Mouse (Mus musculus): Measurements from ENCODE around the gene Kcnn4. TPM values are rescaled to one million over a fixed set of nuclear protein-coding genes. Genes with fewer than 3 reads are reported as not detected.
A peak's percentile ranks its signal among the peaks of the same experiment; 100 is the strongest.

The Kcnn4 gene
- polyA plus RNA-seq (2014; fragmentation: Nextera tagmentation; extraction: Ambion mirVana) = 2.4 and 3.8 TPM in 2 replicates

- H3K4me1 ChIP-seq (ENCODE audit: control insufficient read depth, insufficient read depth, low read length) = 0 out of 2 replicates have a peak, but pooled peaks cover 2% of the 10 kb centered on the region
- H3K36me3 ChIP-seq (ENCODE audit: control insufficient read depth, insufficient read depth, low read length) = no peaks in the 10 kb centered on the region
- peak within 1 kb of the TSS; percentile 37; the same call in 1 of the 2 replicates for H3K9ac ChIP-seq (ENCODE audit: low read length)
- DNase-seq (ENCODE audit: low spot score) = no peak
- no peaks in the 10 kb centered on the region for H3K9me3 ChIP-seq (ENCODE audit: control insufficient read depth, low read length)
- H3K27ac ChIP-seq (ENCODE audit: low read depth, low read length) = no peak within 1 kb of the TSS
- WGBS = 40% methylated on average over 22 of the region's 23 CpGs
- no peak within 1 kb of the TSS for H3K4me2 ChIP-seq (ENCODE audit: low read depth)
- H3K4me3 ChIP-seq (ENCODE audit: low read depth, low read length) = 0 out of 2 replicates have a peak within 1 kb of the TSS, but pooled peaks have one; percentile 10
- ATAC-seq (ENCODE audit: insufficient read depth, low FRiP score, low TSS enrichment) = no peak
- H3K27me3 ChIP-seq (ENCODE audit: control insufficient read depth, insufficient read depth, low read length) = no peaks in the 10 kb centered on the region
Observed at GRCm38 (mm10) chr7:24369731-24370541, at the start of gene Kcnn4. Gene Kcnn4, plus strand, starts transcription at chr7:24370263.

GRCm38 (mm10) chr7:24322593-24322992 is 47.5 kb upstream of the Kcnn4 start:
- no peak for DNase-seq (ENCODE audit: low spot score)
- H3K4me3 ChIP-seq (ENCODE audit: low read depth, low read length) = no peak overlapping the region
- ATAC-seq (ENCODE audit: insufficient read depth, low FRiP score, low TSS enrichment) = no peak
- no peaks in the 10 kb centered on the region for H3K27me3 ChIP-seq (ENCODE audit: control insufficient read depth, insufficient read depth, low read length)
- no peaks in the 10 kb centered on the region for H3K4me1 ChIP-seq (ENCODE audit: control insufficient read depth, insufficient read depth, low read length)
- no peak overlapping the region for H3K27ac ChIP-seq (ENCODE audit: low read depth, low read length)
- no peak overlapping the region for H3K4me2 ChIP-seq (ENCODE audit: low read depth)
- WGBS = 74% methylated on average over 4 of the region's 4 CpGs
- no peaks in the 10 kb centered on the region for H3K36me3 ChIP-seq (ENCODE audit: control insufficient read depth, insufficient read depth, low read length)
- no peak overlapping the region for H3K9ac ChIP-seq (ENCODE audit: low read length)
- no peaks in the 10 kb centered on the region for H3K9me3 ChIP-seq (ENCODE audit: control insufficient read depth, low read length)

GRCm38 (mm10) chr7:24325197-24325596 is 44.9 kb upstream of the Kcnn4 start:
- ATAC-seq (ENCODE audit: insufficient read depth, low FRiP score, low TSS enrichment) = no peak
- 94% methylated on average over 6 of the region's 6 CpGs for WGBS
- H3K4me3 ChIP-seq (ENCODE audit: low read depth, low read length) = no peak overlapping the region

GRCm38 (mm10) chr7:24325675-24326128 is 44.4 kb upstream of the Kcnn4 start:
- ATAC-seq (ENCODE audit: insufficient read depth, low FRiP score, low TSS enrichment) (peak; percentile 75), DNase-seq (ENCODE audit: low spot score) (peak; percentile 43)
- 8% methylated on average over 13 of the region's 13 CpGs for WGBS
- Histone ChIP-seq H3K36me3 (ENCODE audit: control insufficient read depth, insufficient read depth, low read length) (no peaks in the 10 kb centered on the region), H3K27ac (ENCODE audit: low read depth, low read length) (no peak overlapping the region), H3K4me2 (ENCODE audit: low read depth) (peak overlapping the region; percentile 24), H3K9me3 (ENCODE audit: control insufficient read depth, low read length) (no peaks in the 10 kb centered on the region), H3K4me1 (ENCODE audit: control insufficient read depth, insufficient read depth, low read length) (no peaks in the 10 kb centered on the region), H3K27me3 (ENCODE audit: control insufficient read depth, insufficient read depth, low read length) (no peaks in the 10 kb centered on the region), H3K9ac (ENCODE audit: low read length) (peak overlapping the region; percentile 2), H3K4me3 (ENCODE audit: low read depth, low read length) (peak overlapping the region; percentile 10; the same call in 1 of the 2 replicates)

More at GRCm38 (mm10) chr7:24325197-24325596, 44.9 kb upstream of the Kcnn4 start:
- no peaks in the 10 kb centered on the region for H3K27me3 ChIP-seq (ENCODE audit: control insufficient read depth, insufficient read depth, low read length)
- no peaks in the 10 kb centered on the region for H3K9me3 ChIP-seq (ENCODE audit: control insufficient read depth, low read length)
- no peak for DNase-seq (ENCODE audit: low spot score)
- no peaks in the 10 kb centered on the region for H3K4me1 ChIP-seq (ENCODE audit: control insufficient read depth, insufficient read depth, low read length)
- H3K27ac ChIP-seq (ENCODE audit: low read depth, low read length) = no peak overlapping the region
- H3K4me2 ChIP-seq (ENCODE audit: low read depth) = peak overlapping the region; percentile 24
- H3K9ac ChIP-seq (ENCODE audit: low read length) = peak overlapping the region; percentile 2; the same call in 1 of the 2 replicates
- no peaks in the 10 kb centered on the region for H3K36me3 ChIP-seq (ENCODE audit: control insufficient read depth, insufficient read depth, low read length)

GRCm38 (mm10) chr7:24326273-24327135 is 43.6 kb upstream of the Kcnn4 start:
- peak overlapping the region; percentile 10; the same call in 1 of the 2 replicates for H3K4me3 ChIP-seq (ENCODE audit: low read depth, low read length)
- WGBS = 43% methylated on average over 20 of the region's 20 CpGs
- no peak overlapping the region for H3K27ac ChIP-seq (ENCODE audit: low read depth, low read length)
- H3K36me3 ChIP-seq (ENCODE audit: control insufficient read depth, insufficient read depth, low read length) = no peaks in the 10 kb centered on the region
- H3K9ac ChIP-seq (ENCODE audit: low read length) = peak overlapping the region; percentile 2; the same call in 1 of the 2 replicates
- peak overlapping the region; percentile 24 for H3K4me2 ChIP-seq (ENCODE audit: low read depth)
- no peaks in the 10 kb centered on the region for H3K9me3 ChIP-seq (ENCODE audit: control insufficient read depth, low read length)
- no peak for DNase-seq (ENCODE audit: low spot score)
- H3K27me3 ChIP-seq (ENCODE audit: control insufficient read depth, insufficient read depth, low read length) = no peaks in the 10 kb centered on the region
- H3K4me1 ChIP-seq (ENCODE audit: control insufficient read depth, insufficient read depth, low read length) = no peaks in the 10 kb centered on the region
- ATAC-seq (ENCODE audit: insufficient read depth, low FRiP score, low TSS enrichment) = peak; percentile 60; the same call in 1 of the 2 replicates

- Histone ChIP-seq H3K4me2 (ENCODE audit: low read depth) (no peak overlapping the region), H3K9ac (ENCODE audit: low read length) (no peak overlapping the region), H3K9me3 (ENCODE audit: control insufficient read depth, low read length) (no peaks in the 10 kb centered on the region), H3K4me3 (ENCODE audit: low read depth, low read length) (no peak overlapping the region), H3K36me3 (ENCODE audit: control insufficient read depth, insufficient read depth, low read length) (no peaks in the 10 kb centered on the region), H3K27ac (ENCODE audit: low read depth, low read length) (no peak overlapping the region), H3K27me3 (ENCODE audit: control insufficient read depth, insufficient read depth, low read length) (no peaks in the 10 kb centered on the region), H3K4me1 (ENCODE audit: control insufficient read depth, insufficient read depth, low read length) (no peaks in the 10 kb centered on the region)
- DNase-seq (ENCODE audit: low spot score) (no peak), ATAC-seq (ENCODE audit: insufficient read depth, low FRiP score, low TSS enrichment) (no peak)
- 87% methylated on average over 14 of the region's 14 CpGs for WGBS
Observed at GRCm38 (mm10) chr7:24327281-24327975, 42.6 kb upstream of the Kcnn4 start.

- WGBS = 45% methylated on average over 49 of the region's 49 CpGs
- Histone ChIP-seq H3K4me1 (ENCODE audit: control insufficient read depth, insufficient read depth, low read length) (no peaks in the 10 kb centered on the region), H3K27me3 (ENCODE audit: control insufficient read depth, insufficient read depth, low read length) (no peaks in the 10 kb centered on the region; the same call in 1 of the 2 replicates), H3K4me3 (ENCODE audit: low read depth, low read length) (no peak within 1 kb of the TSS), H3K27ac (ENCODE audit: low read depth, low read length) (no peak within 1 kb of the TSS), H3K9me3 (ENCODE audit: control insufficient read depth, low read length) (no peaks in the 10 kb centered on the region), H3K36me3 (ENCODE audit: control insufficient read depth, insufficient read depth, low read length) (no peaks in the 10 kb centered on the region), H3K9ac (ENCODE audit: low read length) (no peak within 1 kb of the TSS), H3K4me2 (ENCODE audit: low read depth) (no peak within 1 kb of the TSS)
- DNase-seq (ENCODE audit: low spot score) (peak; percentile 18), ATAC-seq (ENCODE audit: insufficient read depth, low FRiP score, low TSS enrichment) (no peak)
Observed at GRCm38 (mm10) chr7:24333304-24333986, 36.6 kb upstream of the Kcnn4 start, which contains the start of gene Tescl. Gene Tescl, minus strand, starts transcription at chr7:24333936.

Measured in neural tube, embryonic 11.5 days (tissue).